Mouse (Mus musculus) heart, embryonic 16.5 days (tissue): ENCODE data around the gene Gnat3. TPM values are rescaled to one million over a fixed set of nuclear protein-coding genes. Genes with fewer than 3 reads are reported as not detected.

Source experiments
- ATAC-seq: fragments of 200-750 bp; cut with Nextera tagmentation; replicated peaks from 2 replicates; pipeline ENCODE4 v1.8.0; 2017; ENCODE audit warnings: moderate number of reproducible peaks; ENCODE audit not compliant: insufficient read depth, low FRiP score; ENCODE audit errors: extremely low read depth
- H3K27ac ChIP-seq: fragments of 300-500 bp; sonication (generic); 2 replicates; pipeline ENCODE4 v1.5.1; 2014; ENCODE audit warnings: mild to moderate bottlenecking, low read length, control low read depth, moderate library complexity
- H3K27me3 ChIP-seq: fragments of 300-500 bp; sonication (generic); 2 replicates; pipeline ENCODE4 v1.6.1; 2014; ENCODE audit warnings: low read length, mixed read lengths; ENCODE audit not compliant: control insufficient read depth, insufficient read depth
- H3K36me3 ChIP-seq: fragments of 300-500 bp; sonication (generic); 2 replicates; pipeline ENCODE4 v1.6.1; 2014; ENCODE audit not compliant: control insufficient read depth, insufficient read depth
- H3K4me1 ChIP-seq: fragments of 300-500 bp; sonication (generic); 2 replicates; pipeline ENCODE4 v1.6.1; 2014; ENCODE audit warnings: low read length, mixed read lengths; ENCODE audit not compliant: control insufficient read depth, insufficient read depth
- H3K4me2 ChIP-seq: fragments of 300-500 bp; sonication (generic); 2 replicates; pipeline ENCODE4 v1.6.1; 2014; ENCODE audit warnings: low read depth, mild to moderate bottlenecking, control low read depth, low read length
- H3K4me3 ChIP-seq: fragments of 300-500 bp; sonication (generic); 2 replicates; pipeline ENCODE4 v1.5.1; 2014; ENCODE audit warnings: mild to moderate bottlenecking, control low read depth, low read length
- H3K9ac ChIP-seq: fragments of 300-500 bp; sonication (generic); 2 replicates; pipeline ENCODE4 v1.6.1; 2014; ENCODE audit warnings: low read length, control low read depth
- H3K9me3 ChIP-seq: fragments of 300-500 bp; sonication (generic); replicated peaks from 2 replicates; pipeline ENCODE4 v1.6.1; 2016; ENCODE audit warnings: low read length; ENCODE audit not compliant: control insufficient read depth
- WGBS: fragments of 180-500 bp; shearing (Covaris S2); extraction: QIAGEN DNeasy Blood & Tissue Kit; methylation state at CpG from one replicate; pipeline ENCODE4 v1.1.7; 2014; 5-methylcytosine and 5-hydroxymethylcytosine counted together
- polyA plus RNA-seq: library from polyadenylated mRNA; unstranded; fragments of >200 nt; fragmentation: Nextera tagmentation; extraction: Ambion mirVana; gene quantifications from 2 replicates; pipeline ENCODE4 v1.2.1, GENCODE M21; 2015

The Gnat3 gene
- polyA plus RNA-seq, 1 experiment from 2014 or later = 0.24 TPM

GRCm38 (mm10) chr5:18023347-18023746 is 61.0 kb downstream of the Gnat3 start:
- H3K4me1 ChIP-seq = no peaks in the 10 kb centered on the region
- H3K9me3 ChIP-seq = no peaks in the 10 kb centered on the region
- H3K4me3 ChIP-seq = no peak overlapping the region
- no peak for ATAC-seq
- H3K4me2 ChIP-seq = no peak overlapping the region
- H3K27ac ChIP-seq = no peak overlapping the region
- H3K27me3 ChIP-seq = no peaks in the 10 kb centered on the region
- no peaks in the 10 kb centered on the region for H3K36me3 ChIP-seq
- no peak overlapping the region for H3K9ac ChIP-seq

- Histone ChIP-seq H3K9ac (no peak overlapping the region), H3K36me3 (no peaks in the 10 kb centered on the region), H3K4me2 (no peak overlapping the region), H3K4me1 (no peaks in the 10 kb centered on the region), H3K4me3 (no peak overlapping the region), H3K27me3 (no peaks in the 10 kb centered on the region), H3K27ac (no peak overlapping the region), H3K9me3 (no peaks in the 10 kb centered on the region)
- 93% methylated on average over 3 of the region's 3 CpGs for WGBS
- no peak for ATAC-seq
Measured at GRCm38 (mm10) chr5:18027531-18027930, 65.2 kb downstream of the Gnat3 start.

- peak; percentile 60; the same call in 1 of the 2 replicates for ATAC-seq
Measured at GRCm38 (mm10) chr5:18035848-18036638, 73.7 kb downstream of the Gnat3 start.

GRCm38 (mm10) chr5:18043022-18043421 is 80.7 kb downstream of the Gnat3 start:
- ATAC-seq = no peak
- H3K27ac ChIP-seq = no peak overlapping the region
- WGBS = 2% methylated on average over 2 of the region's 2 CpGs
- no peaks in the 10 kb centered on the region for H3K27me3 ChIP-seq
- no peak overlapping the region for H3K9ac ChIP-seq
- no peak overlapping the region for H3K4me3 ChIP-seq
- H3K36me3 ChIP-seq = no peaks in the 10 kb centered on the region
- no peaks in the 10 kb centered on the region for H3K9me3 ChIP-seq
- no peak overlapping the region for H3K4me2 ChIP-seq
- no peaks in the 10 kb centered on the region for H3K4me1 ChIP-seq

More at GRCm38 (mm10) chr5:18035848-18036638, 73.7 kb downstream of the Gnat3 start:
- no peaks in the 10 kb centered on the region for H3K36me3 ChIP-seq
- no peaks in the 10 kb centered on the region for H3K27me3 ChIP-seq
- H3K9ac ChIP-seq = no peak overlapping the region
- peak overlapping the region; percentile 39 for H3K27ac ChIP-seq
- WGBS = 56% methylated on average over 14 of the region's 14 CpGs
- H3K4me2 ChIP-seq = no peak overlapping the region
- no peaks in the 10 kb centered on the region for H3K4me1 ChIP-seq
- H3K4me3 ChIP-seq = no peak overlapping the region
- H3K9me3 ChIP-seq = peaks cover 6% of the 10 kb centered on the region

- Histone ChIP-seq H3K9ac (no peak overlapping the region), H3K27me3 (no peaks in the 10 kb centered on the region), H3K9me3 (no peaks in the 10 kb centered on the region), H3K4me1 (no peaks in the 10 kb centered on the region), H3K27ac (no peak overlapping the region), H3K4me3 (no peak overlapping the region), H3K36me3 (no peaks in the 10 kb centered on the region), H3K4me2 (no peak overlapping the region)
- 90% methylated on average over 1 of the region's 1 CpGs for WGBS
- no peak for ATAC-seq
Measured at GRCm38 (mm10) chr5:18048841-18049240, 86.5 kb downstream of the Gnat3 start.

GRCm38 (mm10) chr5:18055323-18055722 is 93.0 kb downstream of the Gnat3 start:
- Histone ChIP-seq H3K9me3 (no peaks in the 10 kb centered on the region), H3K9ac (no peak overlapping the region), H3K27me3 (no peaks in the 10 kb centered on the region), H3K36me3 (no peaks in the 10 kb centered on the region), H3K4me3 (no peak overlapping the region), H3K4me1 (no peaks in the 10 kb centered on the region), H3K27ac (no peak overlapping the region), H3K4me2 (no peak overlapping the region)
- 63% methylated on average over 2 of the region's 2 CpGs for WGBS
- ATAC-seq = no peak

Other genes starting within 250 kb of the Gnat3 start
- gene Cd36, start 73.7 kb upstream of the Gnat3 start, polyA plus RNA-seq = 202 and 223 TPM in 2 replicates